Mouse (Mus musculus) ES-E14 (cell line): ENCODE results near the gene Slc3a2. TPM values are rescaled to one million over a fixed set of nuclear protein-coding genes. Genes with fewer than 3 reads are reported as not detected.

Source experiments
- DNase-seq: peaks from one replicate; pipeline ENCODE4 v3.0.0-alpha.2; 2013; ENCODE audit warnings: low read depth, low spot score
- H3K27ac ChIP-seq: 2 replicates; pipeline ENCODE4 v1.5.1; 2012; ENCODE audit warnings: low read depth, mild to moderate bottlenecking, low read length, moderate library complexity, mixed read lengths; ENCODE audit not compliant: poor library complexity, insufficient read depth, severe bottlenecking
- H3K36me3 ChIP-seq: 2 replicates; pipeline ENCODE4 v1.6.1; 2012; ENCODE audit warnings: mild to moderate bottlenecking, low read length, moderate library complexity, mixed read lengths; ENCODE audit not compliant: control insufficient read depth, poor library complexity, insufficient read depth, severe bottlenecking
- H3K4me1 ChIP-seq, 2 experiments: fragments of 150-350 bp in 1 of 2; sonication (generic) in 1 of 2; 2 replicates each; pipeline ENCODE4 v1.6.1; 2012; ENCODE audit warnings: low read length in 2 of 2, mild to moderate bottlenecking in 1 of 2, mixed read lengths in 1 of 2; ENCODE audit not compliant: control insufficient read depth in 2 of 2, insufficient read depth in 2 of 2, poor library complexity in 1 of 2
- H3K4me3 ChIP-seq, 2 experiments: fragments of 150-350 bp in 1 of 2; sonication (generic) in 1 of 2; 2 replicates each; pipeline ENCODE4 v1.5.1; 2012; ENCODE audit warnings: low read length in 2 of 2, low read depth in 1 of 2, mild to moderate bottlenecking in 1 of 2, mixed read lengths in 1 of 2; ENCODE audit not compliant: insufficient read depth in 1 of 2, poor library complexity in 1 of 2, severe bottlenecking in 1 of 2
- H3K9ac ChIP-seq: 2 replicates; pipeline ENCODE4 v1.6.1; 2012; ENCODE audit warnings: low read depth, mild to moderate bottlenecking, low read length, mixed read lengths; ENCODE audit not compliant: poor library complexity, insufficient read depth, severe bottlenecking
- H3K9me3 ChIP-seq: fragments of 150-350 bp; sonication (generic); 2 replicates; pipeline ENCODE4 v1.6.1; 2012; ENCODE audit warnings: low read depth, mild to moderate bottlenecking, low read length; ENCODE audit not compliant: control insufficient read depth, insufficient read depth
- CHD2 ChIP-seq: IDR thresholded peaks from 2 replicates; pipeline ENCODE4 v1.6.1; 2014; ENCODE audit warnings: mild to moderate bottlenecking, low read depth, low read length, inconsistent platforms
- HCFC1 ChIP-seq: IDR thresholded peaks from 2 replicates; pipeline ENCODE4 v1.6.1; 2012; ENCODE audit warnings: low read length, inconsistent platforms, borderline replicate concordance; ENCODE audit not compliant: insufficient read depth
- MAFK ChIP-seq: IDR thresholded peaks from 2 replicates; pipeline ENCODE4 v1.6.1; 2014; ENCODE audit warnings: mild to moderate bottlenecking, low read depth, low read length, inconsistent platforms; ENCODE audit not compliant: insufficient read depth
- ZC3H11A ChIP-seq: IDR thresholded peaks from 2 replicates; pipeline ENCODE4 v1.6.1; 2012; ENCODE audit warnings: low read depth, mild to moderate bottlenecking, inconsistent platforms, low read length, borderline replicate concordance
- ZNF384 ChIP-seq: IDR thresholded peaks from 2 replicates; pipeline ENCODE4 v1.6.1; 2012; ENCODE audit warnings: low read depth, low read length, inconsistent platforms
- in situ Hi-C, 2 experiments: fragments of 600-800 bp; cut with MboI; formaldehyde crosslinking; loops; one replicate each; pipeline ENCODE4 v1.15.1; 2025; ENCODE audit warnings: low sequenced_read_pairs in 2 of 2, inconsistent platforms in 1 of 2; ENCODE audit not compliant: unreplicated experiment in 2 of 2
- total RNA-seq: library from RNA; depleted of rRNA; stranded (reverse); fragments of 300-350 nt; gene quantifications from 2 replicates; pipeline ENCODE4 v1.2.3, GENCODE M21; 2012

Gene Slc3a2
- total RNA-seq, 1 experiment = 354 TPM

- Histone ChIP-seq H3K4me1 (peaks cover 3 to 24% of the 10 kb centered on the region in 2 experiments; a peak in 3 of 4 replicates), H3K36me3 (no peaks in the 10 kb centered on the region), H3K4me3 (no peak overlapping the region), H3K9ac (no peak overlapping the region; the same call in 1 of the 2 replicates), H3K27ac (no peak overlapping the region), H3K9me3 (no peaks in the 10 kb centered on the region)
- TF ChIP-seq ZNF384 (no peak), MAFK (no peak), CHD2 (no peak), ZC3H11A (no peak), HCFC1 (peak; percentile 47; the same call in 1 of the 2 replicates)
- in situ Hi-C loops = no loop called here
- DNase-seq = peak; percentile 80
These were observed 27.8 kb downstream of the Slc3a2 start for GRCm38 (mm10) chr19:8695330-8695729.

DNA sequence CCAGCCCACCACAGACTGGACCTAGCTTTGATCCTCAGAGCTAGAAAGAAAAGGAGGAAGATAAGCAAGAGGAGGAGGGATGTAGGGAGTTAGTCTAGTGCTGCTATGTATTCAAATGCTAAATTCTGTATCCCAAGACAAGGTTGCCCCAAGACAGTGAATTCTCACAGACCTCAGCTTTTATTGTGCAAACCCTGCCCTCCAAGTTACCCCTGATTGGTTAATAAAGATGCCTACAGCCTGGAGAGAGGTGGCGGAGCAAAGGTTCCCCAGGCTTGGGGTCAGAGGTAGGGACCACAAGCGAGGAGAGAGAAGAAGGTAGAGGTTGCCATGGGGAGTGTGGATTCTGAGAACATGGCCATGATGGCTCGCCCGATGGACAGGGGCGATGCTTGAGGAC is 30.4 kb downstream of the Slc3a2 start:
- no peak overlapping the region for H3K9ac ChIP-seq
- no peak for TF ChIP-seq ZC3H11A
- no peak for TF ChIP-seq ZNF384
- no peak for TF ChIP-seq MAFK
- no peak for TF ChIP-seq CHD2
- no peak for TF ChIP-seq HCFC1
- no peak for DNase-seq
- H3K36me3 ChIP-seq = no peaks in the 10 kb centered on the region
- H3K27ac ChIP-seq = peak overlapping the region; percentile 38; the same call in 1 of the 2 replicates
- H3K4me1 ChIP-seq = peaks cover 3 to 24% of the 10 kb centered on the region in 2 experiments; a peak in 3 of 4 replicates
- H3K4me3 ChIP-seq = no peak overlapping the region
- in situ Hi-C loops = no loop called here
- H3K9me3 ChIP-seq = no peaks in the 10 kb centered on the region

DNA sequence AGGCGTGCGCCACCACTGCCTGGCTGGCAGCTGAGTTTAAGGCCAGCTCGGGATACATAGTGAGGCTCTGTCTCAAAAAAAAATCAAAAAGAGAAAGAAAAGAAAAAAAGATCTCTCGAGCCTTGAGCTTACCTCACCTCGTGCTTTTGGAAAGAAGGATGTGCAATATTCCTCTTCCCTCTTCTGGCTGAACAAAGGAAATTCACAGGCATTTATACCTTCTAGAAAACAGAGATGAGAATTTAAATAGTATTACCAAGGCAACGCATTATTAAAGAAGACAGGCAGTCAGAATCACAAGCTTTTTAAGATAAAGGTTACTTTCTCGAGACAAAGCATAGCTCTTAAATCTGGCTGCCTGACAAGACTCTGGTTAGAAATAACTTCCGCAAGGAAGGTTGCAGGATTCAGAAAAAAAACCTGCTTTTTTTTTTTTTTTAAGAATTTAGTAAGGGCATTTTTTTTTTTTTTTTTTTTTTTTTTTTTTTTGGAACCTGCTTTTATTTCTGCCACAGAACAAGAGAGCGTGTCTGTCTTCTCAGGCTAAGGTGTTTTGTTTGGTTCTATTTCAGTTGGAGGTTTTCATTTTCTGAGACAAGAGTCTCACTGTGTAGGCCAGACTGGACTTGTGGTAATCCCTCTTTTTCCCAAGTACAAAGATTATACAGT is 31.2 kb downstream of the Slc3a2 start:
- Histone ChIP-seq H3K9me3 (no peaks in the 10 kb centered on the region), H3K4me1 (peaks cover 3 to 24% of the 10 kb centered on the region in 2 experiments; a peak in 3 of 4 replicates), H3K27ac (peak overlapping the region; percentile 38; the same call in 1 of the 2 replicates), H3K9ac (no peak overlapping the region), H3K4me3 (no peak overlapping the region), H3K36me3 (no peaks in the 10 kb centered on the region)
- DNase-seq = no peak
- TF ChIP-seq ZNF384 (peak; percentile 85), CHD2 (no peak)
- in situ Hi-C loops = no loop called here

GRCm38 (mm10) chr19:8683627-8684026 is 39.5 kb downstream of the Slc3a2 start:
- peaks cover 3 to 9% of the 10 kb centered on the region in 2 experiments; a peak in 2 of 4 replicates for H3K4me1 ChIP-seq
- no peak for TF ChIP-seq ZNF384
- no peak for TF ChIP-seq MAFK
- no peak for TF ChIP-seq HCFC1
- TF ChIP-seq ZC3H11A = no peak
- no peak for TF ChIP-seq CHD2
- no peak overlapping the region; the same call in 1 of the 2 replicates for H3K27ac ChIP-seq
- no peak for DNase-seq
- in situ Hi-C loops = loop anchor here in 1 of 2 experiments (10.0 kb wide), 1 partner anchor 119 kb away; no protein-coding TSS in a partner anchor
- H3K9ac ChIP-seq = no peak overlapping the region
- H3K36me3 ChIP-seq = no peaks in the 10 kb centered on the region
- H3K4me3 ChIP-seq = no peak overlapping the region
- no peaks in the 10 kb centered on the region for H3K9me3 ChIP-seq
